Mouse (Mus musculus) CH12.LX (cell line): ENCODE measurements at regions not wholly inside any gene's neighbourhood (a gene's known extent, or its start where the extent isn't known, plus 50 kb on each side); places are given as distances from the start of the nearest gene placed in this dataset.

Experiments used
- DNase-seq: peaks from one replicate; pipeline ENCODE4 v3.0.0-alpha.2; 2013; ENCODE audit errors: extremely low read depth
- H3K27ac ChIP-seq: 2 replicates; pipeline ENCODE4 v1.5.1; 2012; ENCODE audit warnings: low read depth, mild to moderate bottlenecking, control low read depth, moderate library complexity; ENCODE audit not compliant: insufficient read depth
- H3K27me3 ChIP-seq: replicated peaks from 2 replicates; pipeline ENCODE3; 2012; ENCODE audit warnings: inconsistent platforms
- H3K36me3 ChIP-seq, 2 experiments: replicated peaks in 1 of 2; 2 replicates each; pipeline versions ENCODE3 to v1.6.1; 2012; ENCODE audit warnings: inconsistent platforms in 1 of 2, low read length in 1 of 2, mild to moderate bottlenecking in 1 of 2, mixed read lengths in 1 of 2, moderate library complexity in 1 of 2; ENCODE audit not compliant: control insufficient read depth in 1 of 2, insufficient read depth in 1 of 2
- H3K4me1 ChIP-seq, 2 experiments: 2 replicates each; pipeline ENCODE4 v1.6.1; 2012; ENCODE audit warnings: inconsistent platforms in 1 of 2, moderate library complexity in 1 of 2; ENCODE audit not compliant: insufficient read depth in 2 of 2, control insufficient read depth in 1 of 2
- H3K4me2 ChIP-seq: 2 replicates; pipeline ENCODE4 v1.6.1; 2012; ENCODE audit warnings: low read depth, mild to moderate bottlenecking, control low read depth; ENCODE audit not compliant: poor library complexity, insufficient read depth, severe bottlenecking
- H3K4me3 ChIP-seq, 3 experiments: fragments of 150-350 bp in 1 of 3; sonication (generic) in 1 of 3; replicated peaks in 1 of 3; 2 replicates each; pipeline versions ENCODE3 to v1.5.1; 2011 to 2012; ENCODE audit warnings: low read depth in 2 of 3, low read length in 2 of 3, mild to moderate bottlenecking in 2 of 3, moderate library complexity in 2 of 3, control low read depth in 1 of 3, improper control_type of control experiment in 1 of 3, inconsistent platforms in 1 of 3, mixed read lengths in 1 of 3; ENCODE audit not compliant: poor library complexity in 1 of 3
- H3K79me2 ChIP-seq: replicated peaks from 2 replicates; pipeline ENCODE4 v1.6.1; 2012; ENCODE audit warnings: mild to moderate bottlenecking, moderate library complexity; ENCODE audit not compliant: control insufficient read depth, poor library complexity, insufficient read depth, severe bottlenecking; ENCODE audit errors: extremely low read depth
- H3K9ac ChIP-seq: 2 replicates; pipeline ENCODE4 v1.6.1; 2012; ENCODE audit warnings: low read depth, mild to moderate bottlenecking, control low read depth, moderate library complexity; ENCODE audit not compliant: insufficient read depth
- H3K9me3 ChIP-seq: replicated peaks from 2 replicates; pipeline ENCODE3; 2012; ENCODE audit warnings: low read length, inconsistent platforms, mixed read lengths
- BHLHE40 ChIP-seq: IDR thresholded peaks from 2 replicates; pipeline ENCODE4 v1.6.1; 2011; ENCODE audit warnings: mild to moderate bottlenecking, low read depth, low read length, improper control_type of control experiment
- CHD2 ChIP-seq: IDR thresholded peaks from 2 replicates; pipeline ENCODE4 v1.6.1; 2011; ENCODE audit warnings: low read length, improper control_type of control experiment
- CTCF ChIP-seq, 2 experiments: IDR thresholded peaks in 1 of 2; conservative IDR thresholded peaks in 1 of 2; 2 replicates each; pipeline ENCODE4 v1.5.1; 2011 to 2012; ENCODE audit warnings: low read depth in 2 of 2, low read length in 2 of 2, improper control_type of control experiment in 1 of 2, inconsistent platforms in 1 of 2, mild to moderate bottlenecking in 1 of 2, moderate library complexity in 1 of 2
- ELF1 ChIP-seq: IDR thresholded peaks from 2 replicates; pipeline ENCODE4 v1.6.1; 2014; ENCODE audit warnings: low read depth, mild to moderate bottlenecking, inconsistent platforms, low read length, improper control_type of control experiment
- HCFC1 ChIP-seq: IDR thresholded peaks from 2 replicates; pipeline ENCODE4 v1.6.1; 2012; ENCODE audit warnings: low read depth, mild to moderate bottlenecking, inconsistent platforms, low read length, improper control_type of control experiment
- IRF4 ChIP-seq: IDR thresholded peaks from 2 replicates; pipeline ENCODE4 v1.6.1; 2014; ENCODE audit warnings: low read depth, mild to moderate bottlenecking, inconsistent platforms, low read length, improper control_type of control experiment
- JUN ChIP-seq: IDR thresholded peaks from 2 replicates; pipeline ENCODE4 v1.6.1; 2011; ENCODE audit warnings: low read depth, mild to moderate bottlenecking, low read length, improper control_type of control experiment, moderate library complexity; ENCODE audit not compliant: insufficient read depth
- JUND ChIP-seq: conservative IDR thresholded peaks from 2 replicates; pipeline ENCODE4 v1.6.1; 2011; ENCODE audit warnings: low read depth, low read length, improper control_type of control experiment
- KAT2A ChIP-seq: IDR thresholded peaks from 2 replicates; pipeline ENCODE4 v1.6.1; 2012; ENCODE audit warnings: low read length, improper control_type of control experiment, inconsistent platforms; ENCODE audit not compliant: insufficient replicate concordance
- MAFK ChIP-seq: IDR thresholded peaks from 2 replicates; pipeline ENCODE4 v1.6.1; 2011; ENCODE audit warnings: low read length, improper control_type of control experiment; ENCODE audit not compliant: insufficient replicate concordance
- MEF2A ChIP-seq: IDR thresholded peaks from 2 replicates; pipeline ENCODE4 v1.6.1; 2014; ENCODE audit warnings: low read depth, mild to moderate bottlenecking, inconsistent platforms, low read length, improper control_type of control experiment, borderline replicate concordance
- NELFE ChIP-seq: IDR thresholded peaks from 2 replicates; pipeline ENCODE4 v1.6.1; 2011; ENCODE audit warnings: low read depth, low read length, improper control_type of control experiment
- NRF1 ChIP-seq: IDR thresholded peaks from 2 replicates; pipeline ENCODE4 v1.6.1; 2014; ENCODE audit warnings: low read depth, mild to moderate bottlenecking, inconsistent platforms, low read length, improper control_type of control experiment, moderate library complexity
- POLR2A ChIP-seq: IDR thresholded peaks from 2 replicates; pipeline ENCODE4 v1.6.1; 2011; ENCODE audit warnings: low read depth, mild to moderate bottlenecking, improper control_type of control experiment, low read length
- RAD21 ChIP-seq: IDR thresholded peaks from 2 replicates; pipeline ENCODE4 v1.6.1; 2011; ENCODE audit warnings: low read depth, mild to moderate bottlenecking, low read length, improper control_type of control experiment, moderate library complexity
- RCOR1 ChIP-seq: conservative IDR thresholded peaks from 2 replicates; pipeline ENCODE4 v1.6.1; 2012; ENCODE audit warnings: low read depth, mild to moderate bottlenecking, inconsistent platforms, low read length, improper control_type of control experiment
- SIN3A ChIP-seq: IDR thresholded peaks from 2 replicates; pipeline ENCODE4 v1.6.1; 2012; ENCODE audit warnings: low read length, improper control_type of control experiment, inconsistent platforms
- TCF12 ChIP-seq: IDR thresholded peaks from 2 replicates; pipeline ENCODE4 v1.6.1; 2014; ENCODE audit warnings: low read depth, mild to moderate bottlenecking, inconsistent platforms, low read length, improper control_type of control experiment
- USF2 ChIP-seq: conservative IDR thresholded peaks from 2 replicates; pipeline ENCODE4 v1.6.1; 2011; ENCODE audit warnings: low read depth, low read length, improper control_type of control experiment
- ZC3H11A ChIP-seq: IDR thresholded peaks from 2 replicates; pipeline ENCODE4 v1.6.1; 2012; ENCODE audit warnings: low read depth, mild to moderate bottlenecking, inconsistent platforms, low read length, improper control_type of control experiment
- ZKSCAN1 ChIP-seq: IDR thresholded peaks from 2 replicates; pipeline ENCODE4 v1.6.1; 2012; ENCODE audit warnings: low read depth, inconsistent platforms, low read length, improper control_type of control experiment, borderline replicate concordance
- ZMIZ1 ChIP-seq: IDR thresholded peaks from 2 replicates; pipeline ENCODE4 v1.6.1; 2012; ENCODE audit warnings: low read depth, mild to moderate bottlenecking, inconsistent platforms, low read length, improper control_type of control experiment
- ZNF384 ChIP-seq: IDR thresholded peaks from 2 replicates; pipeline ENCODE4 v1.6.1; 2012; ENCODE audit warnings: low read depth, low read length, improper control_type of control experiment, inconsistent platforms
- dilution Hi-C: fragments of 300-500 bp; cut with MboI; formaldehyde crosslinking; loops from 2 replicates; pipeline ENCODE4 v1.14.3; 2020; ENCODE audit warnings: low sequenced_read_pairs; ENCODE audit not compliant: extremely low pct_unique_long_range_greater_than_20kb, extremely low pct_ligation_motif_present
- in situ Hi-C: fragments of 300-500 bp; cut with MboI; formaldehyde crosslinking; loops from 3 replicates; pipeline ENCODE4 v1.14.3; 2019; ENCODE audit warnings: low sequenced_read_pairs, low pct_ligation_motif_present, low pct_unique_long_range_greater_than_20kb, mixed read lengths

DNA sequence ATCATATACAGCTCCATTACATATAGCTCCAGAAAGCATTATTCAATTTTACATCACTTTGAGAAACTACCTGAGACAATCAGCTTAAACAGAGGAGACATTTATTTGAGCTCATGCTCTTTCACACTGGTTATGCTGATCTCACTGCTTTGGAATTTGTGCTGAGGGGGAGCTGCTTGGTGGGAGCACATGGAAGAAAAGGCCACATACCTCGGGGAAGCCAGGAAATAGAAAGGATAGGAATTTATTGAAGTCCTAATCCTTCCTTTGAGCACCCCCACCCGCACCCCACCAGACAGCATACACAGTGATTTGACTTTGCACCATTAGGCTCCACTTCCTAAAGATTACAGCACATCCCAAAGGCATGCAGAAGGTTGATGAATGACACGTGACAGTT, 296.0 kb upstream of the Slc35b3 start:
- Histone ChIP-seq H3K79me2 (no peaks in the 10 kb centered on the region), H3K9me3 (no peaks in the 10 kb centered on the region), H3K4me2 (no peak overlapping the region), H3K4me3 (no peak overlapping the region), H3K4me1 (peaks cover 0 to 8% of the 10 kb centered on the region in 2 experiments; a peak in 2 of 4 replicates), H3K27me3 (no peaks in the 10 kb centered on the region), H3K9ac (no peak overlapping the region), H3K27ac (no peak overlapping the region), H3K36me3 (no peaks in the 10 kb centered on the region)
- dilution Hi-C loops, result no loop called here
- DNase-seq, result no peak
- TF ChIP-seq MAFK (no peak), HCFC1 (no peak), CTCF (conservative IDR thresholded peaks at IDR 0.05 in 1 of 2, IDR thresholded peaks at IDR 0.05 in 1 of 2; ENCODE audit: low read depth in 2 of 2, low read length in 2 of 2) (no peak), NELFE (no peak), IRF4 (no peak), ZMIZ1 (no peak), SIN3A (no peak), ZC3H11A (no peak), NRF1 (no peak), RCOR1 (no peak), USF2 (no peak), ZNF384 (no peak), MEF2A (no peak), ZKSCAN1 (no peak), POLR2A (no peak), RAD21 (no peak), CHD2 (no peak), BHLHE40 (no peak), JUN (no peak), KAT2A (no peak)
- in situ Hi-C loops, result no loop called here

DNA sequence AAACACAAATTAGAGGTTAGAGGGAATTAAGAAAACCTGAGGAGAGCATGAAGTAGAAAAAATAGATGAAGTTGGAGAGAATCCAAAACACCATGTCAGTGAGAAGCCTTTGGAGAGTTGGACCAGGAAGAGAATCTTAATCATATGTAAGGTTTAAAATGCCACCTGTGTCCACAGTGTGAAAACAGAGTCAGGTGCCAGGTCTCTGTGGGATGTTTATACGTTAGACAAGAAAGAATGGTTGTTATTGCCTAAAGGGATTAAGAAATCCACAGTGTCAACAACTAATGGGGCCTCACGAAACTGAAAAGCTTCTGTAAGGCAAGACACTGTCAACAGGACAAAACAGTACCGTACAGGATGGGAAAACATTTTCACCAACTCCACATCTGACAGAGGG, 294.7 kb upstream of the Slc35b3 start:
- Histone ChIP-seq H3K27ac (no peak overlapping the region), H3K9me3 (no peaks in the 10 kb centered on the region), H3K4me1 (peaks cover 0 to 20% of the 10 kb centered on the region in 2 experiments; a peak in 2 of 4 replicates), H3K27me3 (no peaks in the 10 kb centered on the region), H3K9ac (no peak overlapping the region), H3K36me3 (no peaks in the 10 kb centered on the region), H3K79me2 (no peaks in the 10 kb centered on the region), H3K4me3 (no peak overlapping the region), H3K4me2 (no peak overlapping the region)
- in situ Hi-C loops, result no loop called here
- DNase-seq, result no peak
- TF ChIP-seq SIN3A, result no peak
- TF ChIP-seq JUND, result no peak
- TF ChIP-seq TCF12, result no peak
- no peak for TF ChIP-seq ELF1
- dilution Hi-C loops, result no loop called here
